19 mouse cellular contexts compared by ENCODE assay signal in genomic region chr11:57671120-57671697, GRCm38 (mm10). TPM values are rescaled to one million over a fixed set of nuclear protein-coding genes. Genes with fewer than 3 reads are reported as not detected.
DNase-seq lines count a peak whose midpoint lies in the region; ATAC-seq and TF ChIP-seq lines count a peak whose summit lies in the region.
"Had no signal": no experiment of that assay in that cellular context is flagged by ENCODE, and none has a peak within 500 bp of the region (broad histone marks: within the 10 kb centered on the region; RNA-seq: fewer than 3 reads in every experiment).

No protein-coding gene starts in this region.

- H3K36me3 ChIP-seq in heart, postnatal 0 days (replicated peaks; ENCODE audit: control insufficient read depth, insufficient read depth, low read length) = no peaks in the 10 kb centered on the region
- no peaks in the 10 kb centered on the region for H3K36me3 ChIP-seq in midbrain, embryonic 10.5 days
- H3K36me3 ChIP-seq in midbrain, embryonic 16.5 days (ENCODE audit: control insufficient read depth, insufficient read depth, low read length) = no peaks in the 10 kb centered on the region
- H3K36me3 ChIP-seq in liver, embryonic 11.5 days (ENCODE audit: control insufficient read depth, insufficient read depth, low read length) = no peaks in the 10 kb centered on the region
- H3K36me3 ChIP-seq in liver, postnatal 0 days (replicated peaks; ENCODE audit: insufficient read depth, low read length) = no peaks in the 10 kb centered on the region
- H3K36me3 ChIP-seq: forebrain, embryonic 15.5 days; neural tube, embryonic 15.5 days; stomach, embryonic 15.5 days had no signal

- no peak overlapping the region for H3K4me2 ChIP-seq in heart, postnatal 0 days (ENCODE audit: low read depth, low read length)
- no peak overlapping the region for H3K4me2 ChIP-seq in midbrain, embryonic 16.5 days (ENCODE audit: low read length)
- H3K4me2 ChIP-seq in liver, embryonic 11.5 days = no peak overlapping the region
- no peak overlapping the region; the same call in 1 of the 2 replicates for H3K4me2 ChIP-seq in liver, postnatal 0 days (ENCODE audit: low read depth, low read length)
- H3K4me2 ChIP-seq: forebrain, embryonic 15.5 days; hindbrain, embryonic 14.5 days; neural tube, embryonic 15.5 days; stomach, embryonic 15.5 days had no signal

- H3K9ac ChIP-seq in heart, postnatal 0 days (replicated peaks; ENCODE audit: low read depth, low read length) = no peak overlapping the region
- no peak overlapping the region for H3K9ac ChIP-seq in midbrain, embryonic 16.5 days (ENCODE audit: low read depth, low read length)
- H3K9ac ChIP-seq in liver, embryonic 11.5 days (ENCODE audit: low read depth, low read length) = no peak overlapping the region
- H3K9ac ChIP-seq in liver, postnatal 0 days (replicated peaks) = no peak overlapping the region
- H3K9ac ChIP-seq: forebrain, embryonic 15.5 days; hindbrain, embryonic 14.5 days; neural tube, embryonic 15.5 days; stomach, embryonic 15.5 days had no signal

- 0 out of 2 replicates have a peak, but pooled peaks cover 10% of the 10 kb centered on the region for H3K4me1 ChIP-seq in heart, postnatal 0 days (ENCODE audit: control insufficient read depth, insufficient read depth)
- H3K4me1 ChIP-seq in midbrain, embryonic 10.5 days = peaks cover 34% of the 10 kb centered on the region
- H3K4me1 ChIP-seq in midbrain, embryonic 16.5 days (ENCODE audit: control insufficient read depth, insufficient read depth, low read length) = 0 out of 2 replicates have a peak, but pooled peaks cover 3% of the 10 kb centered on the region
- peaks cover 10% of the 10 kb centered on the region for H3K4me1 ChIP-seq in liver, embryonic 11.5 days (replicated peaks; ENCODE audit: control insufficient read depth, insufficient read depth, low read length)
- H3K4me1 ChIP-seq in liver, postnatal 0 days (ENCODE audit: insufficient read depth) = peaks cover 12% of the 10 kb centered on the region; the same call in 1 of the 2 replicates
- H3K4me1 ChIP-seq: forebrain, embryonic 15.5 days had no signal

- H3K27me3 ChIP-seq in heart, postnatal 0 days (ENCODE audit: control insufficient read depth, insufficient read depth, low read length) = no peaks in the 10 kb centered on the region
- H3K27me3 ChIP-seq in midbrain, embryonic 10.5 days (ENCODE audit: low read depth, poor library complexity, severe bottlenecking) = no peaks in the 10 kb centered on the region; the same call in 1 of the 2 replicates
- no peaks in the 10 kb centered on the region for H3K27me3 ChIP-seq in midbrain, embryonic 16.5 days (ENCODE audit: control insufficient read depth, insufficient read depth, low read depth, low read length)
- no peaks in the 10 kb centered on the region for H3K27me3 ChIP-seq in liver, embryonic 11.5 days (replicated peaks; ENCODE audit: control insufficient read depth, insufficient read depth, low read length)
- H3K27me3 ChIP-seq in liver, postnatal 0 days (ENCODE audit: insufficient read depth, low read length) = no peaks in the 10 kb centered on the region
- H3K27me3 ChIP-seq: forebrain, embryonic 15.5 days; neural tube, embryonic 15.5 days; stomach, embryonic 15.5 days had no signal

- 45% methylated on average over 2 of the region's 5 CpGs for WGBS in heart, postnatal 0 days
- WGBS in midbrain, embryonic 10.5 days = 13% methylated on average over 5 of the region's 5 CpGs
- WGBS in midbrain, embryonic 16.5 days = 10% methylated on average over 5 of the region's 5 CpGs
- 21% methylated on average over 5 of the region's 5 CpGs for WGBS in liver, embryonic 11.5 days
- 27% methylated on average over 5 of the region's 5 CpGs for WGBS in liver, postnatal 0 days (ENCODE audit: insufficient replicate concordance)

- TF ChIP-seq CTCF in heart, postnatal 0 days (IDR thresholded peaks at IDR 0.05; ENCODE audit: low read depth) = no peak
- no peak for TF ChIP-seq CTCF in liver, postnatal 0 days (IDR thresholded peaks at IDR 0.05; ENCODE audit: low read depth)

- intact Hi-C loops in left cerebral cortex, postnatal 14 days (cut with DNase I) = no loop called here

- TF ChIP-seq EP300 in heart, postnatal 0 days (IDR thresholded peaks at IDR 0.05; ENCODE audit: low read depth) = no peak
- TF ChIP-seq EP300 in liver, postnatal 0 days (IDR thresholded peaks at IDR 0.05; ENCODE audit: low read depth) = no peak

- no peak overlapping the region for H3K27ac ChIP-seq in heart, postnatal 0 days (ENCODE audit: low read depth)
- peak overlapping the region; percentile 61; the same call in 1 of the 2 replicates for H3K27ac ChIP-seq in midbrain, embryonic 10.5 days (replicated peaks)
- no peak overlapping the region for H3K27ac ChIP-seq in midbrain, embryonic 16.5 days (ENCODE audit: low read length)
- peak overlapping the region; percentile 8 for H3K27ac ChIP-seq in liver, embryonic 11.5 days (ENCODE audit: low read depth, low read length)
- no peak overlapping the region for H3K27ac ChIP-seq in liver, postnatal 0 days (ENCODE audit: low read depth)
- H3K27ac ChIP-seq: forebrain, embryonic 15.5 days; hindbrain, embryonic 14.5 days; layer of hippocampus, adult 2 months; neural tube, embryonic 15.5 days; stomach, embryonic 15.5 days had no signal

- no peak overlapping the region for H3K4me3 ChIP-seq in heart, postnatal 0 days (ENCODE audit: low read depth, low read length)
- no peak overlapping the region for H3K4me3 ChIP-seq in midbrain, embryonic 10.5 days
- no peak overlapping the region for H3K4me3 ChIP-seq in midbrain, embryonic 16.5 days (ENCODE audit: low read depth, low read length)
- no peak overlapping the region for H3K4me3 ChIP-seq in liver, embryonic 11.5 days (ENCODE audit: low read depth, low read length)
- H3K4me3 ChIP-seq in liver, postnatal 0 days (ENCODE audit: low read depth, low read length) = no peak overlapping the region
- H3K4me3 ChIP-seq: forebrain, embryonic 15.5 days; layer of hippocampus, adult 2 months; neural tube, embryonic 15.5 days; stomach, embryonic 15.5 days had no signal

- peak; percentile 20; the same call in 1 of the 2 replicates for ATAC-seq in heart, postnatal 0 days (ENCODE audit: insufficient read depth, low read depth)
- ATAC-seq in midbrain, embryonic 16.5 days = no peak
- peak; percentile 63 for ATAC-seq in liver, embryonic 11.5 days (replicated peaks; ENCODE audit: low FRiP score)
- ATAC-seq in liver, postnatal 0 days = peak; percentile 66; the same call in 1 of the 2 replicates
- ATAC-seq: forebrain, embryonic 15.5 days had no signal

- H3K9me3 ChIP-seq in heart, postnatal 0 days (replicated peaks; ENCODE audit: control insufficient read depth, low read length) = no peaks in the 10 kb centered on the region
- H3K9me3 ChIP-seq in midbrain, embryonic 10.5 days (replicated peaks) = no peaks in the 10 kb centered on the region
- H3K9me3 ChIP-seq in midbrain, embryonic 16.5 days (replicated peaks; ENCODE audit: control insufficient read depth, low read length, poor library complexity, severe bottlenecking) = no peaks in the 10 kb centered on the region
- H3K9me3 ChIP-seq in liver, embryonic 11.5 days (ENCODE audit: control insufficient read depth, low read length) = no peaks in the 10 kb centered on the region
- no peaks in the 10 kb centered on the region for H3K9me3 ChIP-seq in liver, postnatal 0 days (ENCODE audit: low read length)
- H3K9me3 ChIP-seq: forebrain, embryonic 15.5 days; neural tube, embryonic 15.5 days; stomach, embryonic 15.5 days had no signal

- no peak for DNase-seq in heart, postnatal 0 days (ENCODE audit: low spot score)
- no peak for DNase-seq in heart, postnatal 4 days
- no peak for DNase-seq in midbrain, embryonic 10.5 days (ENCODE audit: low spot score)
- DNase-seq in liver, embryonic 11.5 days (ENCODE audit: low spot score) = no peak
- DNase-seq in liver, postnatal 0 days = no peak
- DNase-seq in left cerebral cortex, postnatal 14 days (ENCODE audit: low spot score in 2 of 2) = no peak
- DNase-seq: adrenal gland, postnatal 36 days; cerebellum, adult 11-12 months; cerebellum, postnatal 25 days; gastrocnemius, postnatal 36 days; left cerebral cortex, postnatal 4 days; midbrain, embryonic 14.5 days; right cerebral cortex, postnatal 14 days had no signal

RNA-seq across cellular contexts. Expression of gene Galnt10, which starts 26.0 kb away (rescaled TPM):
- 3.4 and 10.4 TPM in 2 replicates for total RNA-seq in heart, postnatal 0 days (2014; rRNA removed; ENCODE audit: low replicate concordance)
- 4.2 and 4.3 TPM in 2 replicates for polyA plus RNA-seq in heart, postnatal 0 days (2015; fragmentation: Nextera tagmentation; extraction: Ambion mirVana)
- total RNA-seq in heart, postnatal 4 days (2021) = 1 to 10 TPM; 8.2 to 9.1 TPM
- polyA plus RNA-seq in midbrain, embryonic 10.5 days (2016; fragmentation: Nextera tagmentation; extraction: Ambion mirVana) = 28.1 and 30.7 TPM in 2 replicates
- polyA plus RNA-seq in midbrain, embryonic 16.5 days (2015; fragmentation: Nextera tagmentation; extraction: Ambion mirVana) = 14.7 and 14.8 TPM in 2 replicates
- 17.5 and 19.8 TPM in 2 replicates for polyA plus RNA-seq in liver, embryonic 11.5 days (2014; fragmentation: Nextera tagmentation; extraction: Ambion mirVana)
- polyA plus RNA-seq in liver, postnatal 0 days (2015; fragmentation: Nextera tagmentation; extraction: Ambion mirVana) = 6.5 and 8.2 TPM in 2 replicates
- total RNA-seq in left cerebral cortex, postnatal 14 days (2021) = 1 to 10 TPM; 7.6 to 8.8 TPM

Comparison
In these comparisons a context has a peak if more than half of its experiments do, and no peak if none do; other contexts are left out.
1. H3K27ac ChIP-seq: peak in midbrain, embryonic 10.5 days (single experiment) and liver, embryonic 11.5 days (single experiment); none in heart, postnatal 0 days (single experiment), midbrain, embryonic 16.5 days (single experiment) and liver, postnatal 0 days (single experiment).